Mouse (Mus musculus): ENCODE data around the gene Gm49405.

GRCm38 (mm10) chr19:3980917-3981316 lies 19.5 kb upstream of the Gm49405 start:
- no peak for TF ChIP-seq POLR2A (IDR thresholded peaks at IDR 0.05; ENCODE audit: borderline replicate concordance, extremely low read depth, insufficient read depth, insufficient read length, poor library complexity, severe bottlenecking)
- no peak for TF ChIP-seq CTCF (IDR thresholded peaks at IDR 0.05; ENCODE audit: borderline replicate concordance, extremely low read depth, insufficient read depth, insufficient read length)
